Mouse (Mus musculus) c-Kit-negative CD71-positive TER-119-positive erythroid progenitor cells, embryonic 14.5 days (primary cell): ENCODE data around the gene Stx8.

Experiments
- DNase-seq: peaks from one replicate; pipeline ENCODE4 v3.0.0-alpha.2; 2013; ENCODE audit warnings: low read depth, low spot score

Stx8 gene

DNA sequence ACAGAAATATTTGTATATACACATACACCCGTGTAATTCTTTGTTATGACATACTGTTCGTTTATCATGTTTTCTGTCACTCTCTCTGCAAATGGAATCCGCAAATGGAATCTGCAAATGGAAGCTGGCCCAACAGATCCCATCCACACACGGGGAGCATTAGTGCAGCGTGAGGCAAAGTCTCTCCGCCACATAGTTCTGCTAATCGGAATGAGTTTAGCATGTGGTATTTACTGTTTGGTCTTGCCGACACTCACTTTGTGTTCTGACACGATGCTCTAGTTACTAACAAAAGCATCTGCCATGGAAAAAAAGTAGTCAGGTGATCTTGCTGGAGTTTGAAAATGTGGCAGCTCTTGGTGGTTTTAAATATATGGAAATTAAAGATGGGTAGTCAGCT, 123.4 kb downstream of the Stx8 start:
- no peak for DNase-seq

DNA sequence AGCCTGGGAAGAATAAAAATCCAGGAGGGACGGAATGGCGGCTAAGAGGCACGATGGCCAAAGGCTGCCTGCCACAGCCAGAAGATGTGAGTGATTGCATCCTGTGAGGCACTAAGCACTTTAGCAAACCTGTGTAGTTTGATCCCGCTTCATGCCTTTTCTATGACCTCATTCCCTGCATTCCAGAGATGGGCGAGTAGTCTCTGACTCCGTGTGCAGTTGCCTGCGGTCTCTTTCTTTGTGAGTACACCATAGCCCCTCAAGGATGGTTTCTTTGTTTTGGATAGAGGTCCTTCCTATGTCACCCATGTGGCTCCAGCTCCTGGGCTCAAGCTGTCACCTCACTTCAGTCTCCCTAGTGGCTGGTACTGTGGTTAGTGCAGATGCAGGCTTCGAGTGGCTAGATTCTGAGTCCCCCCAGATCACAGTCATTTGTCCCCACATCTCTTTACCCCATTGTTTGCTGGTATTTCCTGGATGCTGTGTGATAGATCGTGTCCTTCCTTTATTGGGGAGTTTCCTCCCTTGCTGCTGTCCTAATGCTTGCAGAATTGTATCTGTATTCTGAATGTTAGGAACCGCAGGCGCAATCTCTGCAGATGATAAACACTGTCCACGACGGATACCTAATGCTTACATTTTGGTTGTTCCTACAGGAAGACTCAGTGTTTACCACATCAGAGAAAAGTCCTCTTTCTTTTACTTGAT, 124.0 kb downstream of the Stx8 start:
- DNase-seq = no peak

DNA sequence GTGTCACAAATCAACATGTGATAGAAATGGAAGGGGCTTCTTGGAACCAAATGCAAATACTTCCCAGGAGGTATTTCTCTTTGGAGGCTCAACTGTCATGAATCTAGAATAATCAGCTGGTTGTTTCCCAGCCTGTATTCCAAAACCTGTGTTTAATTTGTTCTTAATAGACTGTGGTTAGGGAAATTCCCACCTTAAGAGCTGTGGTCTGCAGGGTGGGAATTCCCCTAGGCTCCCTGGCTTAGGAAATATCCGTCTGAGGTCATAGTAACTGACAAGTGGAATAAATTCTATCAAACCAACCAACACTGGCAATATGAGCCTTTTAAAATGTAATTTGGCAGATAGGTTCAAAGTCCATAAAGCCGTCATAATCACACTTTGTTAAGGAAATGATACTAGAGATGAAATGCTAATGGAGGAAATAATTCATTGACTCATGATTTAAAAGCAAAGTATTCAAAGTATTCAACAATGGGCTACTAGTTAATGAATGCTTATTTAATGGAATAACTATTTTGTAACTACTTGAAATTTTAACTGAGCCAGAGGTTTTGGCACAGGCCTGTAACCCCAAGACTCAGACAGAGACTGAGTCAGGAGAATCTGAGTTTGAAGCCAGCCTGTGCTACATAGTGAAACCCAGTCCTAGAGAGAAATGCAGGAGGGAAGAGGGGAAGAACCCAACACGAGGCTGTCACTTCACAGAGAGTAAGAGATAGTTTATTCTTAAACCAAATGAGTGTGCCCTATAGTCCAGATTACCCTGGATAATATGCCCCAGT, 126.2 kb downstream of the Stx8 start:
- no peak for DNase-seq

DNA sequence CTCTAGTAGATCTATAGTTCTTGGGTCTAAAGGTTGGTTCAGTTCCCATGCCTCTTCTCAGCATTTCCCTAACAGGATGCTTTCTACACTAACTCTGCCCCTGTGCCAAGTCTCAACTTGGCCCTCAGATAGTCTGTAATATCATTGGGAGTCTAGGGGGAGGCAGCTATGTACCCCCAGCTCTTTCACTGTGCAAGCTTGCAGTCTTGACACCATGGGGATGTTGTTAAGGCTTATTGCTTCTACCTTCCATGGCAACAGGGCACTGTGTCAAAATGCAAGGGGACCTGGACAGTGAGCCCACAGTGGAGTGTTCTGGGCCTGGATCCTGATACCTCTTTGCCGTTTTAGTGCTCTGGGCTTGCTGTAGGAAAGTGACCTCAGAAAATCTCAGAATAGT, 135.6 kb downstream of the Stx8 start:
- no peak for DNase-seq

DNA sequence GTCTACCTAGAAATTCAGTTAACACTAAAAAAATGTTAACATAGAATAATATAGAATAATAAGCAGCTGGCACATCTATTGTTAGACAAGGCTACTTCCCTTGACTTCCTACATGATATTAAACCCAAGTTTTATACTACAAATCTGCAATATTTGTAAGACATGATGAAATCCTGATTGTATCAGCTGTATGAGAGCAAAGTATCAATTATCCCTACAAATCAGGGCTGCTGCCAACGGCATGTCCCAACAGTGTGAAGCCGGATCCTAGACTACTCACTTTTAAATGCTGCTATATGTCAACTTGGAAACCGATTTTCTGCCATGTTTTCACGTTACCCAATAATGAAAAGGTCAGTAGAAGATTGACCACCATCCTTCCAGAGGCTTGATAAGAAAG, 137.5 kb downstream of the Stx8 start:
- DNase-seq = no peak

DNA sequence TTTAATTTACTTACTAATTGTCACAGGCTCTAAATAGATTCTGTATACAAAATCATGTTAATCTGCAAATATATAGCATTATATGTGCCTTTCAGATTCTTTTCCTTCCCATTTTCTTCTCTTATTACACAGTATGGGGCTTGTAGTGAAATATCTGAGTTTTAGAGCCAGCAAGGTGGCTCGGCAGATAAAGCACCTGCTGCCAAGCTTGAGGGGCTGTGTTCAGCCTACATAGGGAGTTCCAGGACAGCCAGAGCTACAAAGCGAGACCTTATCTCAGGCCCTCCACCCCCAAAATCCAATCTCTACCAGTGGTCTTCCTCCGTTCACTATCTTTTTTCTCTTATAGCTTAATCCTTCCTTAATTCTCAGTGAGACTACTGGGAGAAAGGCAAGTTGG, 140.1 kb downstream of the Stx8 start:
- DNase-seq = no peak

DNA sequence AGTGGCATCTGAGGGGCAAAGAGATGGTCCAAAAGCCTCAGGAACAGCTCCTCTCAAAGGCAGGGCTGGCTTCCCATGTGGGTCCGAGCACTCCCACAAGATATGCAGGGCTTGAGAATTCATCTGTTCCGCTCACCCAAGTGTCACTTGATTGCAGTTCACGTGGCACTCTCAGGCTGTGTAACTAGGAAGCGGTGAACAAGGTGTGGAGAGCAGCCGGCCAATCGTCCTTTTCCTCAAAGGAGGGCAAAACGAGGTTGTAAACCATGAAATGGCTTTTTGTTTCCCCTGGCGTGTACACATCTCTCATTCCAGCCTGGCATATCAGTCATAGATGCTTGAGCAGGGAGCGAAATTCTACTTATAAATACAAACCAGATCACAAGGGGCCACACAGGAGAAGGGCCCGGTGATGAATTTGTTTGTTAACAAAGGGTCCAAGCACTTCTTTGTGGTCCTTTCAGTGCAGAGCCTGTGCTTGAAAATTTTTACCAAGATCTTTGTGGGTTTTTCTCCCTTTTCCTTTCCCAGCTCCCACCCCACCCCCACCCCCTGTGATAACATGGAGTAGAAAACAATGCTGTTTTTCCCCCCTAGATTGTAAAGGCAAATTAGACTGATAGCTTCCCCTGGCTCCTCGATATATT, 147.6 kb downstream of the Stx8 start:
- DNase-seq = no peak

DNA sequence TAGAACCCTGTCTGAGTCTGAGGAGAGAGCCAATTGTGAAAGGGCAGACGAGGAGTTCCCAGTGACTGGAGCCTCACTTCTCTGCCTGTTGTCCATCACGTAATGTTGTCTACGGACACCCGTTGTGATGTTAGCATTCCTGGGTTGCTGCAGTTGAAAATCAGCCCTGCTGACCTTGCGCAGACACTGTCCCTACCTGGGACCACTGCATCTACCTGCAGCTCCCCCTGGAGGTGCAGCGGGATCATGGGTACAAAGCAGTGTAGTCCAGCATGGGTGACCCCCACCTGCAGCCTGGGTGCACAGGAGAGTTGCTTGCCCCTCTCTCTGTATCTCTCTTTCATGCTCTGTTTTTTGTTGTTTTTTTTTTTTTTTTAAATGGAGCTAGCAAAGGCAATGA, 148.2 kb downstream of the Stx8 start:
- DNase-seq = no peak

DNA sequence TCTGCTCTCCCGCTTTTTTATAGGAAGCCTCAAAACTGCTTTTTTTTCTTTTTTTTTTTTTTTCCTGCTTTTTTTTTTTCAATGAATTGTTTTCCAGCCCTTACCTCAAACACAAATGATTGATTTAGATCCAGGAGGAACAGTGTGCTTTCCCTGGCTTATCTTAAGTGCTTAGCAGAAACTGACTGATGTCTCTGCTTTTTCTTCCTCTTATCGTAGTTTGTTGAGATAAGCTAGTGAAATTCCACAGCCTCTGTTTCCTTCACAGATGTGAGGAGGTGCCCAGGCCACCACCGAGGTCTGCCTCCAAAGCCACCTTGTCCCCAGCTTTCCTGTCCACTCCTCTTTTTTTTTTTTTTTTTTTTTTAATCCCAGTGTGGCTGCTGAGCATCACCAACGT, 150.2 kb downstream of the Stx8 start:
- DNase-seq = no peak

DNA sequence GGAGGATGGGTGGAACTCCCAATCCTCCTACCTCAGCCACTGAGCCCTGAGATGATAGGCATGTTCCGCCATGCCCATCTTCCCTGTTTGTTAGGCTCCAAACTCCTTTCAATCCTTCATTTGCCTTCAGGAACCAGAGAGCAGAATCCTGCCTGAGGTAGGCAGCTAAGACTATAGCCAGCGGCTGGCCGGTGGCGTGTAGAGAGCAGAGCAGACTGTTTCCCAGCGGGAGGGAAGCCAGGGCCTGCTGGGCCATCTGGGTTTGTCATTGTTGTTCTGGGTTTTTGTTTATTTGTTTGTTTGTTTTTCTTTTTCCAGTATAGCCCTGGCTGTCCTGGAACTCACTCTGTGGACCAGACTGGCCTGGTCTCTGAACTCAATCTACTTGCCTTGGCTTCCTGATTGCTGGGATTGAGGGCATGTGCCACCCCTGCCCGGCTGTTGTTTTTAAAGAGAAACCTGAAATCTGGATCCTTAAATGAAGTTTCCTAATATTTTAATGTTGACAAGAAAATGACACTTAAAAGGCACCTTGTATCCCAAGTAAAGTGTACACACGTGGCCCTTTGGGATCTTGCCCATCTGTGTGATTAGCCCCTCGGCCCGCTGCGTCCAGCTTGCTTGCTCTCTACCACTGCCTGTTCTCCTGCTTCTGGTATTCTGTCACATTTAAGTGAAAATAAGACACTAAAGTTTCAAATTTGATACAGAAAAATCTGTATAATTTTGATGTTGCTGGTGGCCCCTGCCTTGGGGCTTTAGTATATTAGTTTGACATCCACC, 152.1 kb downstream of the Stx8 start:
- DNase-seq = no peak

DNA sequence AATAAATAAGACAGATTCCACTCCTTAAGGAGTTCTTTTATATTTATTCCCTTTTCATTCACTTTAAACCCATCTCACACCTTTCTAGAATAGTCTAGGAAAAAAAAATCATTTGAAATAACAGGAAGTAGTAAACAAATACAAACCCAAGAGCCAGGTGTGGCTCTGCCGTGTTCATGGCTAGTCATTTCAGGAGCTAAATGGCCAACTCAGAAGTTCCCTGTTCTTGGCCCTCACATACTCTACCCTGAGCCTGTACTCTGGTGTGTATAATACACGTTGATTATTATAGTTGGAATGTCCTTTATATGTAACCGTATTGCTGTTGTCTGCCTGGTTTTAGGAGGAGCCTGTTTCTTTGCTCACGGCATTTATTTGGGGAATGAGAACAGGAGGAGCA, 152.7 kb downstream of the Stx8 start:
- no peak for DNase-seq

DNA sequence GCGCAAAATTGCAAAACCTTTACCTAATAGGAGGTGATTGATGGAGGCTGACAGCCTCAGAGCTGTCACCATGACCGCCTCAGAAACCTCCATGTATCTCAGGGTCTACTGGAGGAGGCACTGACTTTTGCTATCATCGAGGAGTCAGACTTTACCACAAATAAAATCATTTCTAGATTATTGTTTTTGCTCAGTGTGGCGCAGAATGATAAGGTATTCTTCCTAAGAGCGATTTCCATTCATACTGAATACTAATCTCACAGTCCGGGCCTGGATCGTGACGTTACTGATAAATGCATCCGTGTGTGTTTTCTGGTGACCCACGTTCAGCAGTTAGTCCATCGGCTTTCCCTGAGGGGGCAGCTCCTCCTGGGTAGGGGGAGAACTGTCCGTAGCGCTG, 153.1 kb downstream of the Stx8 start:
- no peak for DNase-seq

DNA sequence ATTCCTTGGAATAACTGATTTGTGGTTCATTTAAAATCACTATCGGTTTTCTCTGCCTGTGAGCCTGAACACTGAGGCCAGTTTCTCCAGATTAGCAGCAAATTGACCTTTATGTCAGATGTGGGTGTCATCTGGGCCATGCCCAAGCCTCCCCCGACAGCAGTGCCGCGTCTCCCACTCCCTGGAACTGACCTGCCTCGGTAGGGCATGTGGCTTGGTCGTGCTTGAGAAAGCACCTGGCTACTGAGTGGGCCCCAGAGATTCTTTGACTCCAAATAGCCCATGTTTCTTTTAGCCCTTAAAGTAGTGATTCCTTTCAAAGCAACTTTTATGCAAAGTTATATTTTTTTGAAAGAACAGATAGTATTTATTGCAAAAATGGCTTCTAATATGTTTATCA, 155.3 kb downstream of the Stx8 start:
- no peak for DNase-seq

DNA sequence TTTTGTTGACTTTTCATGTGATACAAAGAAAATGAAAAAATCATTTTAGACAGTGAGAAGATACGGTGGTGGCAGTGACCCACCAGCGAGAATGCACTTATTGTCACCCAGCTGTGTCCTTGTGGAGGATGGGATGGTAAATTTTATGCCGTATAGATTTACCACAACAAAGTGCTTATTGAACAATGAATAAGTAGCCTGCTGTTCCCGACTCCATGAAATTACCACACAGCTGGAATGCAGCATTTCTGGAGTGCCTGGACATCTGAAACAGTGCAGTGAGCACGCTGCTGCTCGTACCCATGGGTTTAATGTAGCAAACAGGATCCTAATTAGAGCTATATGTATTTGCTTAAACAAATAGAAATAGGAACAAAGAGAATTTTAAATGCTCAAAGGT, 155.7 kb downstream of the Stx8 start:
- no peak for DNase-seq

DNA sequence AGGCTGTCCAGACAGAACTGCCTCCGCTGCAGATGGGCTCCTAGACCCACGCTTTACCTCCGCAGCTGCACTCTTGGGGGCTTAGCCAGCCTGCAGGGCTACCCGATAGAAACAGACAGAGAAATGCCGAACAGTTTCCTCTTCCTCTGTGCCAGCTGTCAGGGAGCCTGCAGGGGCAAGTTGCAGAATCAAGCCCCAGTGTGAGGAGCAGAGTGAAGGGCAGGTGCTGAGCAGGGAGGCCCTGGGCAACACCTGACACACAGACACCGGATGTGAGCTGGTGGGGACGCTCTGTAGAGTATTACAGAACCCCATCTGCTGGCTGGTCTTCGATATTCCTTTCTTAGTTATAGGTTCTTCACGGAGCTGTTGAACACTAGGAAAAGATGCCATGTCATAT, 160.1 kb downstream of the Stx8 start:
- no peak for DNase-seq

DNA sequence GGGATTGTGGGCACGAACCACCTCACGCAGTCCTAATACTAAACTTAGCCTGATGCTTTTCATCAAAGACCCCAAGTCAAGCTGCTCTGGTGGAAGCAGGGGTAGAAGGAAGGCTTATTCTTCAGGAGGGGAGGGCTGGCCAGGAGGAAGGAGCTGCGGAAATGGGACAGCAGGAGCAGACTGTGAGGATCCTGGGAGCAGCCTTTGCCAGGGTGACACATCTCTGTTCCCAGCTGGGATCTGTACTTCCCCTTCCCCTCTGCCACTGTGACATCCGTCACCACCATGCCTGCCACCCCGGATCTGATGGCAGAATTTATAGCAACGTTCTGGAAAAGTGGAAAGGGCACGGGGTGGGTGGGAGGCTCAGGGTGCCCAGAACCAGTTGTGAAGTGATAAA, 168.5 kb downstream of the Stx8 start:
- DNase-seq = no peak

DNA sequence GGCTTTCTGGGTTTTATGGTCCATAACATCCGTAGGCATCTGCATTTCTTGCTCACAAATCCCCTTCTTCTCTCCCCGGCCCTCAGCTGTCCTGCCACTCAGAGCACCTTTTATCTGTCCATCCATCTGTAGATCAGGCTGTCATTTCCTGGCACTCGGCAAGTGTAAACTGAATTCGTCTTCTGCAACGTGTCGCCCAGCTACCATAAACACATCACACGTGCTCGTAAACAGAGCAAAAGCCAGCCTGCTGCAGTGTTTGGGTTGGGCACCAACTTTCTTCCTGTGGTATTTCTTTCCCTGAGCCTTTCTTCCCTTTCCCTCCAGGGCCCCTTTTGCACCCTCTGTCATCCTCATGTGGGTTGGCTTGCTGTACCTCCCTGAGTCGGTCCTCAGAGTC, 169.4 kb downstream of the Stx8 start:
- no peak for DNase-seq

DNA sequence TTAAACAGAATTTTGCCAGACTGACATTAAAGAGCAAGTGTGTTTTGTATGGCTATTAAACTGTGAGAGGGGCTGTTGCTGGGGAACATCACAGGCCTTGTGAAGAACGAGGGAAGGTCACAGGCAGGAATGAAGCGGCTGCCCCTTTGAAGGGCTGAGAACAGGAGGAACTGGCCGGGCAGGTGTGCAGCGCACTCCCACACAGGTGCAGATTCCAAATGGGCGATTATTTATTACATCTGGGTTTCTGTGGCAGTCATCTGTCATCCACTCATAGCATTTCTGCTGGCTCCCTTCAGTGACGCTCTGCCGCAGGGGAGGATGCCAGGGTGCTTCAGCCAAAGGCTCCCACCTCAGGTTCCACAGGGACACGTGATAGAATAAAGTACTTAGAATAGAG, 170.7 kb downstream of the Stx8 start:
- no peak for DNase-seq

DNA sequence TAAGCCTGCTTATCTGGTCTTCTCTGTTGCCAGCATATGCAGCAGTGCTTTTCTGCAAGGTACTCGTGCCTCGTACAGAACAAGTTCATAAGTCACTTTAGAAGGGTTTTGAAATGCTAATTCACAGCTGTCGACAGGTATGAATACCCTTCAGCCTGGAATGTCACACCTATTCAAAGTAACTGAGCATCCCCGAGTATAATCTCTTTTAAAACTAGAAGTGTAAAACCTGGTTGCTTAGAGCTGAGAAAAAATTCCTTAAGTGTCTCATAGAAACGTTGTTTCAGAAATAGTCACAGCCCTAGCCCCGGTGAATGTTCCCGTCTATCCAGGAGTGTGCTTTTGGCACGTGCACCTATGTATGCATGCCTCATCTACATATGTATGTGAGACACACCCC, 176.3 kb downstream of the Stx8 start:
- DNase-seq = no peak

DNA sequence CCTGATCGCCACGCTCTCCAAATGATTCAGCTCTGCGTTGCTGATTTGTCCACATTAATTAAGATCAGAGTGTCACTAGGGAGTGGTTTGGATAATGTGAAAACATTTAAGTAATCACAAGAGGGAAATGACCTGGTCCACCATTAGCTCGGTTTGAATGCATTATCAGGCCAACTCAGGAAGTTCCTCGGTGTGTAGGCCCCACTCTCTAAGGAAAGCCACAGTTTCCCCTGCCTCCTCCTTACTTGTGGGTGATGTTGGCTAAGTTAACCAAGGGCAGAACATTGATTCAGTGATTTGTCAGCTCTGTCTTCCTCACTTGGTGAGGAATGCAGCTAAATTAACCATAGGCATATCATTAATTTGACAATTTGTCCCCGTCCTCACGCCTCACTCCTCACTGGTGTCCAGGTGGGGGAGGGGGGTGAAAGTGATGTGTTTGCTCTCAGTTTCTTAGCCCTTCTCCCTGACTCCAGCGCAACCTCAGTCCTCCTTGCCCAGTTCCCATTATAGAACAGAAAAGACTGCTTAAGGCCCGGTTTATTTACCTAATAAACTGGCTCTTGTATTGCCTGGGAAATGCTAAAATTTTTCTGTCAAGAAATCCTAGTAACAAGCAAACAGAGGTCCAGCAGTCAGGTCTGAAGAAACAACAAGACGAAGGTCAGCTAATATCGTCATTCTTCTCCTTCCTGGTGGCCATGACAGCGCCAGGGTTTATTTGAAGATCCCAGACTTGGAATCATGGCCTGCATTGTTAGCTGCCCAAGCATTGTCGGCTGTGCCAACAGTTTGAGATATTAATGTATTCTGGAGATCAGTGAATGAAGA, 178.5 kb downstream of the Stx8 start:
- no peak for DNase-seq

DNA sequence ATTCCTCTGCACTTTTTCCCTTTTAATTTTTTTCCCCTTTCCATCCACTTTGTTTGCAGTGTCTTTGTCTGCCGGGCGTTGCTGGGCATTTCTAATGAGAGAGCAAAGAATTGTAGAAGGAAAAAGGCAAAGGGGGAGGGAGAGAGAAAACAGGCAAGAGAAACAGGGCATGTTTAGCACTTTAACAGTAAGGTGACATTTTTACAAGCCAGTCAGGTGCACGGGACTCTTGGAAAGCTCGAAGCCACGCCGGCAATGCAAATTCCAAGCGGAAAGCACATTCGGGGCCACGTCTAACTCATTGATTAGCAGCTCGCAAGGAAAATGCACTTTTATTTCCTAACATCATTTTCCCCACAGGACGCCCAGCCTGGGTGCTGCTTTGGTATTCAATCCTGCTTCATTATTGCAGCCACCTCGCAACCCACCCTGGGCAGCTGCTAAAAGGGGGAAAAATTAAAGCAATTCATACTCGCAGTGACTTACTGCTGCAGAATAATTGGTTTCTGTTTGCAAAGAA, 179.1 kb downstream of the Stx8 start:
- DNase-seq = no peak
